Mouse (Mus musculus): ENCODE measurements around the gene Vamp8. TPM values are rescaled to one million over a fixed set of nuclear protein-coding genes. Genes with fewer than 3 reads are reported as not detected.

Gene Vamp8
- polyA plus RNA-seq, 1 experiment from 2014 or later, result 450 TPM

- WGBS, result 89% methylated on average over 8 of the region's 8 CpGs
- no peak for TF ChIP-seq CTCF (IDR thresholded peaks at IDR 0.05; ENCODE audit: low read depth)
- no peak overlapping the region for H3K4me3 ChIP-seq (ENCODE audit: low read depth, low read length)
- no peak overlapping the region for H3K4me2 ChIP-seq (replicated peaks; ENCODE audit: low read depth)
- H3K9me3 ChIP-seq (ENCODE audit: control insufficient read depth), result no peaks in the 10 kb centered on the region
- H3K27me3 ChIP-seq (replicated peaks; ENCODE audit: control insufficient read depth, insufficient read depth, low read length), result no peaks in the 10 kb centered on the region
- no peak for ATAC-seq
- H3K4me1 ChIP-seq (replicated peaks; ENCODE audit: control insufficient read depth, insufficient read depth, low read length), result no peaks in the 10 kb centered on the region
- H3K9ac ChIP-seq (ENCODE audit: low read depth, low read length), result no peak overlapping the region
- H3K36me3 ChIP-seq (ENCODE audit: control insufficient read depth, insufficient read depth), result no peaks in the 10 kb centered on the region
- H3K27ac ChIP-seq (ENCODE audit: low read depth, low read length), result no peak overlapping the region
These were observed 11.8 kb downstream of the Vamp8 start for GRCm38 (mm10) chr6:72378510-72379234.

- H3K27ac ChIP-seq (ENCODE audit: low read depth, low read length), result no peak overlapping the region
- ATAC-seq, result no peak
- no peaks in the 10 kb centered on the region for H3K9me3 ChIP-seq (ENCODE audit: control insufficient read depth)
- no peaks in the 10 kb centered on the region for H3K36me3 ChIP-seq (ENCODE audit: control insufficient read depth, insufficient read depth)
- TF ChIP-seq CTCF (IDR thresholded peaks at IDR 0.05; ENCODE audit: low read depth), result no peak
- H3K4me3 ChIP-seq (ENCODE audit: low read depth, low read length), result no peak overlapping the region
- 0 out of 2 replicates have a peak overlapping the region, but pooled peaks have one; percentile 3 for H3K4me2 ChIP-seq (replicated peaks; ENCODE audit: low read depth)
- H3K9ac ChIP-seq (ENCODE audit: low read depth, low read length), result no peak overlapping the region
- no peaks in the 10 kb centered on the region for H3K27me3 ChIP-seq (replicated peaks; ENCODE audit: control insufficient read depth, insufficient read depth, low read length)
- 54% methylated on average over 15 of the region's 15 CpGs for WGBS
- H3K4me1 ChIP-seq (replicated peaks; ENCODE audit: control insufficient read depth, insufficient read depth, low read length), result 0 out of 2 replicates have a peak, but pooled peaks cover 3% of the 10 kb centered on the region
These were observed 15.5 kb downstream of the Vamp8 start for GRCm38 (mm10) chr6:72374820-72375563.

GRCm38 (mm10) chr6:72374206-72374605 is 16.3 kb downstream of the Vamp8 start:
- 53% methylated on average over 7 of the region's 7 CpGs for WGBS
- no peak overlapping the region for H3K27ac ChIP-seq (ENCODE audit: low read depth, low read length)
- no peaks in the 10 kb centered on the region for H3K9me3 ChIP-seq (ENCODE audit: control insufficient read depth)
- H3K4me3 ChIP-seq (ENCODE audit: low read depth, low read length), result no peak overlapping the region
- no peaks in the 10 kb centered on the region for H3K27me3 ChIP-seq (replicated peaks; ENCODE audit: control insufficient read depth, insufficient read depth, low read length)
- no peak overlapping the region for H3K4me2 ChIP-seq (replicated peaks; ENCODE audit: low read depth)
- no peak for TF ChIP-seq CTCF (IDR thresholded peaks at IDR 0.05; ENCODE audit: low read depth)
- no peak overlapping the region for H3K9ac ChIP-seq (ENCODE audit: low read depth, low read length)
- 0 out of 2 replicates have a peak, but pooled peaks cover 3% of the 10 kb centered on the region for H3K4me1 ChIP-seq (replicated peaks; ENCODE audit: control insufficient read depth, insufficient read depth, low read length)
- no peak for ATAC-seq
- H3K36me3 ChIP-seq (ENCODE audit: control insufficient read depth, insufficient read depth), result no peaks in the 10 kb centered on the region

GRCm38 (mm10) chr6:72373184-72373583 is 17.3 kb downstream of the Vamp8 start:
- H3K36me3 ChIP-seq (ENCODE audit: control insufficient read depth, insufficient read depth), result no peaks in the 10 kb centered on the region
- no peak overlapping the region for H3K4me2 ChIP-seq (replicated peaks; ENCODE audit: low read depth)
- H3K27ac ChIP-seq (ENCODE audit: low read depth, low read length), result 0 out of 2 replicates have a peak overlapping the region, but pooled peaks have one; percentile 11
- H3K4me1 ChIP-seq (replicated peaks; ENCODE audit: control insufficient read depth, insufficient read depth, low read length), result 0 out of 2 replicates have a peak, but pooled peaks cover 3% of the 10 kb centered on the region
- TF ChIP-seq CTCF (IDR thresholded peaks at IDR 0.05; ENCODE audit: low read depth), result no peak
- H3K27me3 ChIP-seq (replicated peaks; ENCODE audit: control insufficient read depth, insufficient read depth, low read length), result no peaks in the 10 kb centered on the region
- WGBS, result 46% methylated on average over 4 of the region's 4 CpGs
- H3K4me3 ChIP-seq (ENCODE audit: low read depth, low read length), result no peak overlapping the region
- no peak overlapping the region for H3K9ac ChIP-seq (ENCODE audit: low read depth, low read length)
- H3K9me3 ChIP-seq (ENCODE audit: control insufficient read depth), result no peaks in the 10 kb centered on the region
- ATAC-seq, result no peak

- WGBS, result 25% methylated on average over 1 of the region's 1 CpGs
- ATAC-seq, result no peak
These were observed 18.9 kb downstream of the Vamp8 start for GRCm38 (mm10) chr6:72371571-72371970.

GRCm38 (mm10) chr6:72371147-72371546 is 19.4 kb downstream of the Vamp8 start:
- no peaks in the 10 kb centered on the region for H3K36me3 ChIP-seq (ENCODE audit: control insufficient read depth, insufficient read depth)
- H3K4me2 ChIP-seq (replicated peaks; ENCODE audit: low read depth), result no peak overlapping the region
- H3K27me3 ChIP-seq (replicated peaks; ENCODE audit: control insufficient read depth, insufficient read depth, low read length), result no peaks in the 10 kb centered on the region
- TF ChIP-seq CTCF (IDR thresholded peaks at IDR 0.05; ENCODE audit: low read depth), result no peak
- H3K9me3 ChIP-seq (ENCODE audit: control insufficient read depth), result no peaks in the 10 kb centered on the region
- WGBS, result 52% methylated on average over 5 of the region's 5 CpGs
- H3K9ac ChIP-seq (ENCODE audit: low read depth, low read length), result no peak overlapping the region
- no peak overlapping the region for H3K27ac ChIP-seq (ENCODE audit: low read depth, low read length)
- no peak overlapping the region for H3K4me3 ChIP-seq (ENCODE audit: low read depth, low read length)
- H3K4me1 ChIP-seq (replicated peaks; ENCODE audit: control insufficient read depth, insufficient read depth, low read length), result 0 out of 2 replicates have a peak, but pooled peaks cover 3% of the 10 kb centered on the region
- ATAC-seq, result no peak

More at GRCm38 (mm10) chr6:72371571-72371970, 18.9 kb downstream of the Vamp8 start:
- Histone ChIP-seq H3K9ac (ENCODE audit: low read depth, low read length) (no peak overlapping the region), H3K9me3 (ENCODE audit: control insufficient read depth) (no peaks in the 10 kb centered on the region), H3K27ac (ENCODE audit: low read depth, low read length) (no peak overlapping the region), H3K4me1 (replicated peaks; ENCODE audit: control insufficient read depth, insufficient read depth, low read length) (0 out of 2 replicates have a peak, but pooled peaks cover 3% of the 10 kb centered on the region), H3K4me3 (ENCODE audit: low read depth, low read length) (no peak overlapping the region), H3K36me3 (ENCODE audit: control insufficient read depth, insufficient read depth) (no peaks in the 10 kb centered on the region), H3K27me3 (replicated peaks; ENCODE audit: control insufficient read depth, insufficient read depth, low read length) (no peaks in the 10 kb centered on the region), H3K4me2 (replicated peaks; ENCODE audit: low read depth) (no peak overlapping the region)
- no peak for TF ChIP-seq CTCF (IDR thresholded peaks at IDR 0.05; ENCODE audit: low read depth)
